Mouse (Mus musculus) B cell, adult 62 days (primary cell): Measurements from ENCODE around the gene Rnf11. TPM values are rescaled to one million over a fixed set of nuclear protein-coding genes. Genes with fewer than 3 reads are reported as not detected.

ENCODE experiments used
- total RNA-seq: library from RNA; stranded (reverse); gene quantifications from 4 replicates; pipeline ENCODE4 v1.2.4, GENCODE M21; 2023

Rnf11 gene
- total RNA-seq: 17.9 to 20.1 TPM (median 19.5 TPM) in 4 replicates

DNA sequence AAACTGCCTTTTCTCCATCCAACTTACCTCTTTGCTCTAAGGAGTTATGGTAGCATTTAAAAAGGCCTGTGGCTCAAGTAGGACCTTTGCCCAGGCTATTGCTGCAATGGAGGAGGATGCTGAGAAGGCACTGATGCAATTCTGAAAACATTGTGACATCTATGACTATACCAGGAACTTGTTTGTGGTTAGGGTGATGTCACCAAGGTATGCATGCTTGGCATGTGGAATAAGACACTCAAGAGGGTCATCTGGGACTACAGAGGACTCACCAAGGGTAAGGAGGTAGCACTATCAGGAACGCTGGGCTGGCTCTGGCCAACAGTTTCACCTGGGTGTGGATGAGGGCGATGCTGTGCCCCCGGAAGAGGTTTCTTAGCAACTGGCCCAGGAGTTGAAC lies at the start of gene Rnf11:
TSS of gene Rnf11 (minus strand) at position 108 of the 400 bp plus-strand sequence.

DNA sequence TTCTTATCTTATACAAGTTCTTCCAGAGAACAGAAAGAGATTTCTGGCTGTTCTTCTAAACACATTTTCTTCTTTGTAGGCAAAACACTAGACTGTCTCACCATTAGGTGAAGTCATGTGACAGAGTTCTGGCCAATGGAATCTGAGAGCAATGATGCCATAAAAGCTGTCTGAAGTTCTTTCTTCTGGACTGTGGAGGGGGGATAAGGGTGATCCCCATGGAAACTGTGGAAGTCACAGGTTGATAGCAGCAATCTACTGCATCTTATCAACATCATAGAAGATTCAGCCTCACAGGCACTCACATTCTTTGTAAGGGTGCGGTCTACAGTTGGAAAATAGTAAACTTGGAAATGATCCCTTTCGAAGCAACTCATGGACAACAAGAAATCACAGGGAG lies 46.6 kb upstream of the Rnf11 start, which contains the start of gene 4930522H14Rik:
TSS of gene 4930522H14Rik (minus strand) at position 187 of the 400 bp plus-strand sequence.

DNA sequence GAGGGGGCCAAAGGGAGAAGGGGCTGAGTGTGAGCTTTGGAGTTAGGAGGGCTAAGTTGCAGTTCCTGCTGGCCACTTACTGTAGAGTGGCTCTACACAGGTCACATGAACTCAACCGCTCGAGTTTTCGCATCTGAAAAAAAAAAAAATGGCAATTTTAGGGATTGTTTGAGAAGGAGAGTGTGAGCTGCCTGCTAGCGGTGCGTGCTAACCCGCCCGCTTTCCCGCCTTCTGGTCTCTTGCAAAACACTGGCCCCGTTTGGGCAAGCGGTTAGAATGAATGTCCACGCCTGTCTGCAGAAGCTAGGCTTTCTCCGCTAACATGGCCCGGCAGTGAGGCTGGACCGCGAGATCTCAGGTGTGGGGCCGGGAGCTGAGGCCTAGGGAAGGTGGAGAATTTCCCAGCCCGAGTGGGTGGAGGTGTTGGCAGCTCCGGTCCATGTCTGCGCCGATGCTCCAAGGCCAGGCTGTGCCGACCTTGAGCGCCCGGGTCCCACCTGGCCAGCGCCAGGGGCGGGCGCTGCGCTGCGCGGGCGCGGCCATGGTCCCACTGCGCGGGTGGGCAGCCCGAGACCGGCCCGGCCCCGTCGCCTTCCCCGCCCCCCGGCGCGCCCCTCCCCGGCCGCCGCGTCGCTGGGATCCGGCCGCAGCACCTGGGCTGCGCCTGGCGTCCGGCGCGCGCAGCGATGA lies 77.9 kb downstream of the Rnf11 start, which contains the start of gene Ttc39a:
TSS of gene Ttc39a (plus strand) at position 138 of the 690 bp plus-strand sequence.

Other genes starting within 250 kb of the Rnf11 start
- 96.1 to 111 TPM (median 106 TPM) in 4 replicates for gene Eps15, start 204.5 kb downstream of the Rnf11 start, total RNA-seq
- 0.47 TPM in 1 of 4 replicates, not detected in the others for gene Ttc39a, start 78.1 kb downstream of the Rnf11 start, total RNA-seq
- not detected in 4 replicates for gene 4930522H14Rik, start 46.6 kb upstream of the Rnf11 start, total RNA-seq
- gene Cdkn2c, start 182.5 kb upstream of the Rnf11 start, total RNA-seq: 7.0 to 9.8 TPM (median 7.1 TPM) in 4 replicates
- gene Faf1, start 191.9 kb upstream of the Rnf11 start, total RNA-seq: 26.3 to 28.1 TPM (median 26.8 TPM) in 4 replicates